Mouse (Mus musculus): ENCODE results near the gene Slc25a41. TPM values are rescaled to one million over a fixed set of nuclear protein-coding genes. Genes with fewer than 3 reads are reported as not detected.

Gene Slc25a41
- total and polyA plus RNA-seq, 3 experiments = not detected

GRCm38 (mm10) chr17:56989467-56990114, 51.9 kb downstream of the Slc25a41 start:
- intact Hi-C loops (cut with DNase I) = loop anchor here (1.0 to 2.0 kb wide), 4 partner anchors 22 to 314 kb away; partner anchors contain the start of genes Gm17949, Gtf2f1 and Khsrp
- Histone ChIP-seq H3K27ac (peak overlapping the region; percentile 89), H3K4me3 (peak overlapping the region; percentile 84), H3K36me3 (ENCODE audit: control insufficient read depth, insufficient read depth, low read length) (no peaks in the 10 kb centered on the region), H3K9ac (ENCODE audit: low read depth, low read length) (peak overlapping the region; percentile 69), H3K4me1 (ENCODE audit: control insufficient read depth, insufficient read depth, low read length) (peaks cover 3% of the 10 kb centered on the region), H3K27me3 (ENCODE audit: control insufficient read depth, insufficient read depth, low read length) (no peaks in the 10 kb centered on the region), H3K79me2 (replicated peaks; ENCODE audit: control insufficient read depth, insufficient read depth, low read length) (0 out of 2 replicates have a peak, but pooled peaks cover 3% of the 10 kb centered on the region)
- 4% methylated on average over 25 of the region's 25 CpGs for WGBS
- no peak for DNase-seq
- peak; percentile 59 for TF ChIP-seq POLR2A (IDR thresholded peaks at IDR 0.05; ENCODE audit: insufficient read depth, low read depth, low read length)
- no peak for TF ChIP-seq EP300 (IDR thresholded peaks at IDR 0.05; ENCODE audit: insufficient read depth, low read depth, low read length)
- no peak for TF ChIP-seq CTCF (IDR thresholded peaks at IDR 0.05)

DNA sequence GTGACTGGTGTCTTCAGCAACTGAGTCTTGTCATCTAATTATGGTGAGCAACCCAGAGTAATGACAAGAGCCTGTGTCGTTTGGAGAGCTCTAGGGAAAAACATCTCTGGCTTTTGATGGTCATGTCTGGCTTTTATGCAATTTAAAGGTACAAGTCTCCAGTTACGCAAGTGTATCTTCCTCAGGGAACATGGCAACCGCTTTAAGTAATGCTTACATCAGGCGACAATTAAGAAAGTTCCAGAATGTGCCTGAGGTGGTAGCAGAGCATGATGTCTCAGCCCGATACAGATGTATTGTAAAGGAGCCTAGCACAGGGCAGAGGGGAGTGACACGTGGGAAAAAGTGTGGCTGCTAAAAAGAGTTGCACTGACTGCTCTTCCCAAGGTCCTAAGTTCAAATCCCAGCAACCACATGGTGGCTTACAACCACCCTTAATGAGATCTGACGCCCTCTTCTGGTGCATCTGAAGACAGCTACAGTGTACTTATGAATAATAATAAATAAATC, 52.5 kb downstream of the Slc25a41 start:
- Histone ChIP-seq H3K9ac (ENCODE audit: low read depth, low read length) (no peak overlapping the region), H3K27me3 (ENCODE audit: control insufficient read depth, insufficient read depth, low read length) (no peaks in the 10 kb centered on the region), H3K79me2 (replicated peaks; ENCODE audit: control insufficient read depth, insufficient read depth, low read length) (0 out of 2 replicates have a peak, but pooled peaks cover 3% of the 10 kb centered on the region), H3K4me3 (no peak overlapping the region), H3K36me3 (ENCODE audit: control insufficient read depth, insufficient read depth, low read length) (no peaks in the 10 kb centered on the region), H3K4me1 (ENCODE audit: control insufficient read depth, insufficient read depth, low read length) (peaks cover 3% of the 10 kb centered on the region), H3K27ac (no peak overlapping the region; the same call in 1 of the 2 replicates)
- intact Hi-C loops (cut with DNase I) = no loop called here
- DNase-seq = peak in 1 of 2 experiments; percentile 13
- whole genome bisulfite sequencing = 72% methylated on average over 7 of the region's 7 CpGs
- TF ChIP-seq CTCF (IDR thresholded peaks at IDR 0.05) (peak; percentile 33), EP300 (IDR thresholded peaks at IDR 0.05; ENCODE audit: insufficient read depth, low read depth, low read length) (no peak)

DNA sequence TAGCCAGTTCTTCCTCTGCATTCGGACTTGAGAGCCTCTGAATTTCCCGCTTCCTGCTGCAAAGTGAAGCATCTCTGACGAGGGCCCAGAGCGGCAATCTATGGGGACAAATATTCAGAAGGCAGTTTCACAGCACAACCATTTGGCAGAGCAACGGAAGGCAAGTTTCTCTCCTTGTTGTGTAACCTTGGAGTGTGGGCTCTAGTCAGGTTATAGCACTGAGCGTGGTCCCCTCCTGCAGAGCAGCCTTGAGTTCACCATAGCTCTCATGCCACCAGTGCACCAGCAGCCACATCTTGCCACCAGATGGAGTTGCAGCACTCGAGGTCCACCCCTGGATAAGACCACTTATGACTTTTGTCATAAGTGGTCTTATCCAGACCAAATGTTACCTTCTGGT, 53.0 kb downstream of the Slc25a41 start:
- Histone ChIP-seq H3K79me2 (replicated peaks; ENCODE audit: control insufficient read depth, insufficient read depth, low read length) (0 out of 2 replicates have a peak, but pooled peaks cover 3% of the 10 kb centered on the region), H3K27me3 (ENCODE audit: control insufficient read depth, insufficient read depth, low read length) (no peaks in the 10 kb centered on the region), H3K27ac (no peak overlapping the region), H3K4me1 (ENCODE audit: control insufficient read depth, insufficient read depth, low read length) (peaks cover 3% of the 10 kb centered on the region), H3K4me3 (no peak overlapping the region), H3K36me3 (ENCODE audit: control insufficient read depth, insufficient read depth, low read length) (no peaks in the 10 kb centered on the region), H3K9ac (ENCODE audit: low read depth, low read length) (no peak overlapping the region)
- 75% methylated on average over 7 of the region's 7 CpGs for WGBS
- intact Hi-C loops (cut with DNase I) = no loop called here
- peak in 1 of 2 experiments; percentile 15 for DNase-seq
- peak; percentile 21; the same call in 1 of the 2 replicates for TF ChIP-seq CTCF (IDR thresholded peaks at IDR 0.05)
- TF ChIP-seq EP300 (IDR thresholded peaks at IDR 0.05; ENCODE audit: insufficient read depth, low read depth, low read length) = no peak
- TF ChIP-seq POLR2A (IDR thresholded peaks at IDR 0.05; ENCODE audit: insufficient read depth, low read depth, low read length) = no peak

DNA sequence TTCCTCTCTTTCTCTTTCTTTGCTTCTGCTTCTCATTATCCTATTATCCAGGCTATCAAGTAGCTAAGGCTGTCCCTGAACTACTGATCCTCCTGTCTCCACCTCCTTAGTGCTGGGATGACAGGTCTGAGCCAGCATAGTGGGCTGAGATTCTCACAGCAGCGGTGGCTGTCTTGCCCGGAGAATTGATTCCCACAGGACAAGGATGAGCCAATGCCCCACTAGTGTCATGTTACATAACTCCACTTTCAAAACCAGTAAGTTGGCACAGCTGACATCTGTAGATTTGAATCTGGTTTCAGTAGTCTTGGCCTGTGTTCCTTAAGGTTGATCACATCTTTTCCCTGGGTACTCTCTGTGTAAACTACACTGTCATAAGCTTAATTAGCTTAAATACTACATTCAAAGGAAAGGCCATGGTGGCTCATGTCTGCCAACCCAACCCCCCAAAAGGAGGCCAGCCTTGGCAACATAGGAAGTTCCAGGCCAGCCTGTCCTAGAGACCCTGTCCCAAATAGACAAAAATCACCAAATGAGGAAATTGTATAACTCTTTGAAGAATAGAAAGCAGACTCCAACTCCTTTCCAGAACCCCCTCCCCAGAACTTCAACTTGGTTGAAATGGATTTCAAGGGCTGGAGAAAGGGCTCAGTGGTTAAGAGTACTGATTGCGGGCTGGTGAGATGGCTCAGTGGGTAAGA, 55.2 kb downstream of the Slc25a41 start:
- DNase-seq = peak in 1 of 2 experiments; percentile 5
- no peak overlapping the region for H3K9ac ChIP-seq (ENCODE audit: low read depth, low read length)
- intact Hi-C loops (cut with DNase I) = no loop called here
- H3K79me2 ChIP-seq (replicated peaks; ENCODE audit: control insufficient read depth, insufficient read depth, low read length) = 0 out of 2 replicates have a peak, but pooled peaks cover 3% of the 10 kb centered on the region
- H3K27ac ChIP-seq = no peak overlapping the region
- 75% methylated on average over 3 of the region's 3 CpGs for WGBS
- no peak overlapping the region for H3K4me3 ChIP-seq
- TF ChIP-seq POLR2A (IDR thresholded peaks at IDR 0.05; ENCODE audit: insufficient read depth, low read depth, low read length) = no peak
- TF ChIP-seq EP300 (IDR thresholded peaks at IDR 0.05; ENCODE audit: insufficient read depth, low read depth, low read length) = no peak
- TF ChIP-seq CTCF (IDR thresholded peaks at IDR 0.05) = no peak
- H3K27me3 ChIP-seq (ENCODE audit: control insufficient read depth, insufficient read depth, low read length) = no peaks in the 10 kb centered on the region
- no peaks in the 10 kb centered on the region for H3K36me3 ChIP-seq (ENCODE audit: control insufficient read depth, insufficient read depth, low read length)
- peaks cover 3% of the 10 kb centered on the region for H3K4me1 ChIP-seq (ENCODE audit: control insufficient read depth, insufficient read depth, low read length)

DNA sequence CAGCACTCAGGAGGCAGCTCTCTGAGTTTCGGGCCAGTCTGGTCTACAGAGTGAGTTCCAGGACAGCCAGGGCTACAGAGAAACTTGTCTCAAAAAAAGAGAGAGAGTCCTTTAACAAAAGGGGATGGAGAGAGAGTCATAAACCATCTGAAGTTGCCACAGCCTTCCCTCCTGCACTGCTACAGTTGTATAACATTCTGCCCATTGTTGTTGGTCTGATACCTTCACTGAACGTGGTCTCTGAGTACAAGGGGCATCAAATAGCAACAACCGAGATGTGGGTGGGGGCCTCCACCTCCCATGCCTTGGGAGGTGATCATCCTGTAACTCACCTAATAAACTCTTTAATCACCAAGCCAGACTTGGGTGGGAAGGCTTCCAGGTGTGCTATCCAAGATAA, 55.8 kb downstream of the Slc25a41 start:
- H3K4me3 ChIP-seq = no peak overlapping the region
- H3K27ac ChIP-seq = no peak overlapping the region
- H3K79me2 ChIP-seq (replicated peaks; ENCODE audit: control insufficient read depth, insufficient read depth, low read length) = 0 out of 2 replicates have a peak, but pooled peaks cover 3% of the 10 kb centered on the region
- H3K4me1 ChIP-seq (ENCODE audit: control insufficient read depth, insufficient read depth, low read length) = peaks cover 2% of the 10 kb centered on the region
- H3K27me3 ChIP-seq (ENCODE audit: control insufficient read depth, insufficient read depth, low read length) = no peaks in the 10 kb centered on the region
- intact Hi-C loops (cut with DNase I) = no loop called here
- no peak for DNase-seq
- H3K9ac ChIP-seq (ENCODE audit: low read depth, low read length) = no peak overlapping the region
- 68% methylated on average over 3 of the region's 3 CpGs for WGBS
- no peak for TF ChIP-seq CTCF (IDR thresholded peaks at IDR 0.05)
- TF ChIP-seq EP300 (IDR thresholded peaks at IDR 0.05; ENCODE audit: insufficient read depth, low read depth, low read length) = no peak
- TF ChIP-seq POLR2A (IDR thresholded peaks at IDR 0.05; ENCODE audit: insufficient read depth, low read depth, low read length) = no peak
- H3K36me3 ChIP-seq (ENCODE audit: control insufficient read depth, insufficient read depth, low read length) = no peaks in the 10 kb centered on the region

Data from heart, adult 2 months (tissue).